Mouse (Mus musculus) thymus, postnatal 10 days (tissue): ENCODE data around the gene Nme4.
"Not testable (repeated sequence)": the region's sequence is repeated elsewhere in the genome, so short reads cannot be mapped to it uniquely, and the experiment has no call there.

Experiments
- DNase-seq, 2 experiments: peaks; one replicate each; pipeline ENCODE4 v3.0.0; 2021; ENCODE audit warnings: low spot score in 2 of 2

Nme4 gene

DNA sequence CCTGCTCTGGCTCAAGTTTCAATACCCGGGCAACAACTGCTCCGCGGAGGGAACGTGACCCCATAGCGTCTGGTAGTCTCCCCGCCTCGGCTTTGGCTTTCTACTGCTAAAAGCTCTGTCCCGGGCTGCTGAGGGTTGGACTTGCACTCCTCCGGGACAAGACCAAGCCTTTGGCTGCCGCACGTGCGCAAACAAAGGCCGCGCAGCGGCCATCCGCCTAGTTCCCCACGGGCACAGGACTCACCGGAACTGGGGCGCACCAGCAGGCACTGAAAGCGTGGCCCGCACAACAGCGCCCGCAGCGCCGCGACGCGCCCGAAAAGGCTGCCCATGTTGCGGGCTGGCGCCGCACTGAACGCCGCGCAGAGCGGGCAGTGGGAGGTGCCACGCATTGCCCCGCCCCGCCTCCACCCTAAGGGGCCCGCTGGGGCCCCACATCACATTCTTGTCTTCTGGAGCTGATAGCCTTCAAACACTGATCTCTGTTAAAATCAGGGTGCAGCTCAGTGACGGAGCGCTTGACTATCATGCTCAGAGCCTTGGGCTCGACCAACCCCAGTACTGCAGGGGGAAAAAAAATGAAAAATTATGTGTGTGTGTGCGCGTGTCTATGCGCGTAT is at the start of gene Nme4:
TSS of gene Nme4 (minus strand) at position 482 of the 620 bp plus-strand sequence.
- DNase-seq: peak; percentile 22 to 41

DNA sequence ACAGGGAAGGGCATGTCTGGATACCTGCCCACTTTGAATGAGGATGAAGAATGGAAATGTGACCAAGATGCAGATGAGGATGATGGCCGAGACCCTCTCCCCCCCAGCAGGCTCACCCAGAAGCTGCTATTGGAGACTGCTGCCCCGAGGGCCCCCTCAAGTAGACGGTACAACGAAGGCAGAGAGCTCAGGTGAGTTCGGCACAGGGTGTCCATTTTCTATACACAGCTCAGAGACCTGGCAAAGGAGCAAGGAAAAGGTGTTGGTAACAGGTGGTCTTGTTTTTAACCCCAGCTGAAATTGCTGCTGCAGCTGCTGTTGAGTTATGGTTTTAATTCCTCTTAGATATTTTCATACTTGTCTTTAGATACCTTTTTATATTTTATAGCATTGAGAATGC is 48.0 kb upstream of the Nme4 start:
- DNase-seq: no peak

DNA sequence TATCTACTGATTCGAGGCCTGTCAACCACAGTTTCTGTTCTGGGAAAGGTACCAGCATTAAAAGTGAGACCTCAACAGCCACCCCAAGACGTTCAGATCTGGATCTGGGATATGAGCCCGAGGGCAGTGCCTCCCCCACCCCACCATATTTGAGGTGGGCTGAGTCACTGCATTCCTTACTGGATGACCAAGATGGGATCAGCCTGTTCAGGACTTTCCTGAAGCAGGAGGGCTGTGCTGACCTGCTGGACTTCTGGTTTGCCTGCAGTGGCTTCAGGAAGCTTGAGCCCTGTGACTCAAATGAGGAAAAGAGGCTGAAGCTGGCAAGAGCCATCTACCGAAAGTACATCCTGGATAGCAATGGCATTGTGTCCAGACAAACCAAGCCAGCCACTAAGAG is 47.4 kb upstream of the Nme4 start:
- DNase-seq: no peak

DNA sequence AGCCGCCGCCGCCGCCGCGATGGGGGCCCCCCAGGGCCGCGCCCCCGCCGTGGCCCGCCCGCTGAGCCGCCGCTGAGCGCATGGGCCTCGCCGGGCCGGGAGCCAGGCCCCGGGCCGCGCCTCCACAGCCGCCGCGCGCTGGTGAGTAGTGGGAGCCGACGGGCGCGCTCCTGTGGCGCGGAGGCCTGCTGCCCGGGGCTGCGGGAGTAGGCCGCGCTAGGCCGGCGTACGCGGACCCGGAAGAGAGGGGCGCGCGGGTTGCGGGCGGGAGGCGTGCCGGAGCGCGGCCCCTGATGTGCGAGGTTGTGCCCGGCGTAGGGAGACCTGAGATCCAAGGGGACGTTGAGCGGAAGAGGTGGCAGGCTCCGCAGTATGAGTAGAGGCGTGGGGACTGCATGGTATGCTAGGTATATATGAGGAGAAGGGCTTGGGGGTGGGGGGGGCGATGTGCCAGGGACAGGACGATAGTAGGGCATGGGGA is 43.5 kb upstream of the Nme4 start:
- DNase-seq: peak; percentile 48 to 56

DNA sequence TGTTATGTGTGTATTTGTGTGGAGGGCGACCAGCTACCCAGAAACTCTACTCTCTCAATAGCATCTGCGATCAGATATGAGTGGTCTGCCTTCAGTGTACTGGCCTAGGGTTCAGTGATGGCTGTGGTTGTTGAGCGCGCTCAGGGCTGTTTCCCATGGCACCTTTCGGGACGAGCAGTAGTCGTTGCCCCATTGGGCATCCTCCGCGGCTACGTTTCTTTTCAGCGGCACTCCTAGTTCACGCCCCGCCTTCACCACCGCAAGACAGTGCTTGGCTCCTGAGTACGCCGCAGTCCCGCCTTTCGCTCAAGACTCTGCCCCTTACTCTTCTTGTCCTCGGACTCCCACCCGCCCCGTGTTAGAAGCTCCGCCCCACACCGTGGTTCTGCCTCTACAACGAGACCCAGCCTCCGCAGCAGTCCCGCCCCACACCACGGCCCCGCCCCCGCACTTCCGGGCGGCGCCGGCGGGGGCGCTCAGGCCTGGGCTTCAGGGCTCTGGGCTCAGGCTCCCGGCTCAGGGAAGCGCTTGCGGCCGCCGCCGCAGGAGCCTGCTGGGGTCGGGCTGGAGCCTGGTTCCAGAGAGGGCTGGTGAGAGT is 42.9 kb upstream of the Nme4 start, which contains the start of gene Axin1:
TSS of gene Axin1 (plus strand) at position 450 of the 598 bp plus-strand sequence.
- DNase-seq: peak; percentile 94 to 98

DNA sequence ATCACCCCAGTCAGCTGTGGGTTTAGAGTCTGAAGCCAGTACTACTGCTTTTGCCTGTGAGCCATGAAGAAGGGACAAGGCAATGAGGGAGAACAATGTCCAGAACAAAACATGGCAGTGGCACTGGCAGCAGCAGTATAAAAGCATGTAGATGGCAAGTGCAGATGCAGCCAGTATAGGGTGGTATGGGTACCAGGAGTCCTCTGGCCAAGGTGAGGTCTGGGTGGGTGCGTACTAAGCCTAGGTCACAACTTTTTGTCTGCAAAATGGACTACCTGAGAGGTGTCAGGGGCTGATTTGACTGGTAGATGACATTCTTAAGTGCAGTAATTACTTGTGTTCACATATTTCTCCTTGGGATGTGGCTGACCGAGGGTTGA is 42.3 kb upstream of the Nme4 start:
- DNase-seq: no peak

DNA sequence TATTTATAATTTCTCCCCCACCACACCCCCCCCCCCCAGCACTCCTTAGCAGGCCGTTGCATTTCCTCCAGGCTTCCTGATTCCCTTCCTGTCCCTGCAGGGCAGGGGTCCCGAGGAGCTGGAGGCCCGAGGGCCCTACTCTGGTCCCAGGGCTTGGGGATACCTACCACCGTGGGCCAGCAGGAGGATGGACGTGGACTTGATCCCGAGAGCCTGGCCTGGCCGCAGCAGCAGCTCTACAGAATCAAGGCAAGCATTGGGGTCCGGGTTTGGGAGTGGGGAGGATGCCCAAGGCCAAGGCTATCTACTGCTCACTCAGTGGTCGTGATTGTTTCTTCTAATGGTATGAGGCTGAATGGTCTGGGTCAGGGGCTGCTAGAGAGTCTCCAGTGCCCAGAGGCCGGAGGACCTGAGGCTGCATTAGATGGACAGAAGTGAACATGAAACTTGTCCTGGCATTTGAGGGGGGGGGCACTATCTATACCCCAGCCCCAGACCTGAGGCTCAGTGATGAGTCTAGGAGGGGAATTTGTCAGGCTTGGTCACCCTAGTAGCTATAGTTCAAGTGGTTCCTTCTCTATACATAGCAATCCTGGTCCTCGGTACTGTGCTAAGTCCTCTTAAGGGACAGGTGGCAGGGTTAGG is 41.8 kb upstream of the Nme4 start:
- DNase-seq: no peak

DNA sequence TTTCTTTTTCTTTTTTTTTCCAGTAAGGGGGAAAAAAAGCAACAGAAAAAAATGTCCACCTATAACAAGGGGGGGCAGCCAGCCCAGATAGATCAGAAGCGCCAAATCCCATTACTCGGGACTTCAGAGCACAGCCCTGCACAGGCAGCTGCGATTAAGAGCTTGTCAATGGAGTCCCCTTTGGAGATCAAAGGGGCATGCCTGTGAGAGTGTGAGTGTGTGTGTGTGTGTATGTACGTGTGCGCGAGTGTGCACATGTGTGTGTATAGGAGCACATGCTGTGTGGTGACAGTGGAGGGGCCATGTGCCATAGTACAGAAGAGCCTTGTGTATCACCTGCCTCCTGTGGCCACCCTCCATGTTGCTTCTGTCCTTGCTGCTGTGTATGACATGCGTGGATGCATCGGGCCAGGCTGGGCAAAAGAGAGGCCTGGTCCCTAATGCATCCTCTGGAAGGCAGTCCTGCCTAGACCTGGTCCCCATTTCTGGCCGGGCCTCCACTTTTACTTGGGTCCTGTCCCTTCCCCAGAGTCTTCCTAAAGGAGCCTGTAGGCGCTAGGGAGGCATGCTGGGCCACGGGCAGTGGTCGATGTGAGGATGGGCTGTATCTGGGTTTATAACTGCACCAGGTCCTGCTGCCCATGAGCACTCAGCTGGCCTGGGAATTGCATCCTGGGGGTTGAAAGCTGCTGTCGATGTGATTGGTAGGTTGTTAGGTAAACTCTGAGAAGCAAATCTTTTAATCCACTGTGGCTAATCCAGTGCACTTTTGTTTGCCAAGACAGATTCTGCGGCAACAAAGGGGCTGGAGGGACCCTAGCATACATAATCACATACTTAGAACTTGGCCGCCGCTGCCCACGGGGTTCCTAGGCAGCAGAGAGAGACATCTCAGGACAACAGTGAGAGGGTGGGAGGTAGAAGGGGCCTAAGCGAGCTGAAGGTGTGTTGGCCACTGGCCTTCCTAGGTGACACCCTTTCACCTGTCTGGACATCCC is 36.8 kb upstream of the Nme4 start:
- no peak for DNase-seq

DNA sequence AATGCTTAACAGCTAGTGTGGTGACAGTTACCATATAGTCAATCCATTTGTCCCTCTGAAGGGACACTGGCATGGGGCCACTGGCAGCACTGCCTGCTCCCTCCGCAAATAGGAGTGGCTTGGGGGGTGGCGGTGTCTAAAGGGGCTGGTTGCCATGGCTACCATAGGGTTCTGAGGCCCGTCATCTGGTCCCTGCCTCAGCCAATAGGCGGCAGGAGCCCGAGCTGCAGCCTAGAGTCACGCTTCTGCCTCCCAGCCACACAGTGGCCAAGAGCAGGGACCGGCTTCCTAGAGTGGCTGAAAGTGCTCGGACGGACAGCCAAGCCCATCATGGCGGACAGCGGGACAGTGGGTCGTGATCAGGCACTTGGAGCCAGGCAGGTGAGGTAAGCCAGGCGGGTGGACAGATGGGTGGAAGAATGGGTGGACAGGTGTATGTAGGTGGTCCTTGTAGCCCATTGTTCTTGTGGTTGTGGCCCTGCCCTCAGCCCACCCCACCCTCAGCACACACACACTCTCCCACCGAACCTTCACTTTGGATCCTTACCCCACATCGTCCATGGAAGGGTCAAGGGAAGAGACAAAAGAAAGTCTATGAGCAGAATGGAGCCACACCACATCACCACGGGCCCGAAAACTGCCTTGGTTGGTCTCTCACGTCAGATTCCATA is 35.8 kb upstream of the Nme4 start:
- DNase-seq: no peak

DNA sequence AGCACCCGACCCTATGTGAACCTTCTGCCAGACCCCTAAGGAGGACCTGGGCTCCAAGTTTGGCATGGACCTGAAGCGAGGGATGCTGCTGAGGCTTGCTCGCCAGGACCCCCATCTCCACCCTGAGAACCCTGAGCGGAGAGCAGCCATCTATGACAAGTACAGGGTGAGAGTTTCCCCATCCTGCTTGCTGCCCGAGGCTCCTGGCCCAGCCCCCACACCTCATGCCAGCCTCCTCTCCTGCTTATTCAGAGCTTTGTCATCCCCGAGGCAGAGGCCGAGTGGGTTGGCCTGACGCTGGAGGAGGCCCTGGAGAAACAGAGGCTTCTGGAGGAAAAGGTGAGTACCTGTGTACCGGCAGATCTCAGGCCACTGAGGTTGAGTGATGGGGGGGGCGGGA is 29.8 kb upstream of the Nme4 start:
- DNase-seq: no peak

DNA sequence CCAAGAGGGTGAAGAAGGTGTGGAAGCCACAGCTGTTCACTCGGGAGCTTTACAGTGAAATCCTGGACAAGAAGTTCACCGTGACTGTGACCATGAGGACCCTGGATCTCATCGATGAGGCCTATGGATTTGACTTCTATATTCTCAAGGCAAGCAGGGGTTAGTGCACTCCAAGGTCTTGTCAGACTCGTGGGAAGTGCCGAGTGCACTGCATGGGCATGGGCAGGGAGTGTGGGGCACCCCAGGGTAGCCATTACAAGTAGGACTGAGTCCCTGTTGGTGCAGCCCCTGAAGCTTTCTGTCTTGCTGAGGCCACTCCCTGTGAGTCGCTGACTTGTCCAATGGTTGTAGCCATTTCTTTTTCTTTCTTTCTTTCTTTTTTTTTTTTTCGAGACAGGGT is 29.2 kb upstream of the Nme4 start:
- no peak for DNase-seq

DNA sequence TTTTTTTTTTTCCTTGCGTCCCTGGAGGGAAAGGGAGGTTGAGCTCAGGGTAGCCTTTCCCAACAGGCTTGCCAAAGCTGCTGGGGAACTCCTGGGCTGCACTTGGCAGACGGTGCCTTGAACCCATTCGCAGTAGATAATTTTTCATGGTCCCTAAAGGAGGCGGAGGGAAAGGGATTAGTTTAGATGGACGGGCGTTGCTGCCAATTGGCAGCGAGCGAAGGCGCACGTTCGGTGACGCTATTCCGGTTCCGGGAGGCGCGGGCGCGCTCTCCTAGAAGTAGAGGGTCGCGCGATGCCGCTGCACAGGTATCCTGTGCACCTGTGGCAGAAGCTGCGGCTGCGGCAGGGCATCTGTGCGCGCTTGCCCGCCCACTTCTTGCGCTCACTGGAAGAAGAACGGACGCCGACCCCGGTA is 27.9 kb upstream of the Nme4 start, which contains the start of gene Mrpl28:
TSS of gene Mrpl28 (plus strand) at position 234 of the 418 bp plus-strand sequence.
- DNase-seq: peak; percentile 86 to 93

DNA sequence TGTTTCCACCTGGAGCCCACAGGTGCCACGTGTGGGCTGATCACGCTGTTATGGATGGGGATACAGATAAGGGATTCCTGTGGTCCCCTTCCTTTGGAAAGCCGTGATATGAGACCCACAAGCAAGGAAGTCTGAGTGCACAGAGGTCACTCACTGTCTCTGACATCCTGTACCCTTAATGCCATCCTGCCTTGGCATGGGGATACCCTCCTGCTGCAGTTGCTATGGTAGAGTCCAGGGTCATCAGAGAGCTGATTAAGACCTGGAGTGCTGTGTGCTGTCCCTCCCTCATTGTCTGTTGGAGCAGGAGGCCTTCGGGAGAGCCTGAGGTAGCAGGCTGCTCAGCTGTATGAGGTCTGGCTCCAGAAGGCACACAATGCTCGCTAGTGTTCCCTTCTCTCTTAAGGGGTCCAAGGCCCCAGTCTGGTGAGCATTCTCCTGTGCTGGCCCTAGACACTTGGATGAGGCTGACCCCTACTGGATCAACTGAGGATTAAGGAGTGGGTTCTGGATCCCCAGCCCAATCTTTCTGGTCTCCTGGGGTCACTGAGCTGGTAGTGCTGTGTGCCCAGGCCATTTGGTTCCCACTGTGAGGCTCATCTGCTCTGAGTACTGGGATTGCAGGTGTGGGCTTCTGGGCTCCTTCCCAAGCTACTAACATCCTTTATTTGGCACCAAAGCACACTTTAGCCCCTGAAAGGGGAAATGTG is 27.2 kb upstream of the Nme4 start:
- no peak for DNase-seq

DNA sequence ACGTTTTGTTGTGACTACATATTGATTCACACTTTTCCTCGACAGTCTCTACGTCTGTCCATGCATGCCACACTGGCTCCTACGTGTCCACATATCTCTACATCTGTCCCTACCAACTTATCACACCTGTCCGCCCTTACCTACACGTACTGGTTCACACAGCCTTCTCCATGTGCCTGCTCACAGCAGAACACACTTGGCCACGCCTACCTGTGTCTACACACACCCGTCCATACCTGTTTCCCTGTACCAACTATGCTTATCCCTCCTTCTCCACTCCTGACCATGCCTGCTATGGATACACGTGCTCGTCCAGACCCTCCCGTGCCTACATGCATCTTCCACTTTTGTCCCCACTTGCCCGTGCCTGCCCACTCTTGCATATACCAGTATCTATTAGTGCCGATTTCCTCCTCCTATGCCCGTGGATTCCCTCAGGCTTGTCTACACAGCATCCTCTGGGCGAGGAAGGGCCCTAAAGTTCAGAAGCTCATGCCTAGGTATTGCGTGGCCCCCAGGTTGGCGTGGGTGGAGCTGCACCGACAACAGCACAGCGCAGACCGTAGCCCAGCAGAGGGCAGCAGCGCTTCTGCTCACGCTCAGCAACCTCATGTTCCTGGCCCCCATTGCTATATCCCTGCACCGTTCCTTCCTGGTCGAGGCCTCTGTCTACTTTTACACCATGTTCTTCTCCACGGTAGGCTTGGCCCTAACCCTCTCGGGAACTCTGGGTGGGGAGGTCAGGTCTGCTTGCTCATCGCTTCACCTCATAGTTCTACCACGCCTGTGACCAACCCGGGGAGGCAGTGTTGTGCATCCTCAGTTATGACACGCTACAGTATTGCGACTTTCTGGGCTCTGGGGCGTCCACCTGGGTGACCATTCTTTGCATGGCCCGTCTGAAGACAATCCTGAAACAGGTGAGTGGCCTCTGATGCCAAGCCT is 24.6 kb upstream of the Nme4 start:
- DNase-seq: peak in 1 of 2 experiments; percentile 71

DNA sequence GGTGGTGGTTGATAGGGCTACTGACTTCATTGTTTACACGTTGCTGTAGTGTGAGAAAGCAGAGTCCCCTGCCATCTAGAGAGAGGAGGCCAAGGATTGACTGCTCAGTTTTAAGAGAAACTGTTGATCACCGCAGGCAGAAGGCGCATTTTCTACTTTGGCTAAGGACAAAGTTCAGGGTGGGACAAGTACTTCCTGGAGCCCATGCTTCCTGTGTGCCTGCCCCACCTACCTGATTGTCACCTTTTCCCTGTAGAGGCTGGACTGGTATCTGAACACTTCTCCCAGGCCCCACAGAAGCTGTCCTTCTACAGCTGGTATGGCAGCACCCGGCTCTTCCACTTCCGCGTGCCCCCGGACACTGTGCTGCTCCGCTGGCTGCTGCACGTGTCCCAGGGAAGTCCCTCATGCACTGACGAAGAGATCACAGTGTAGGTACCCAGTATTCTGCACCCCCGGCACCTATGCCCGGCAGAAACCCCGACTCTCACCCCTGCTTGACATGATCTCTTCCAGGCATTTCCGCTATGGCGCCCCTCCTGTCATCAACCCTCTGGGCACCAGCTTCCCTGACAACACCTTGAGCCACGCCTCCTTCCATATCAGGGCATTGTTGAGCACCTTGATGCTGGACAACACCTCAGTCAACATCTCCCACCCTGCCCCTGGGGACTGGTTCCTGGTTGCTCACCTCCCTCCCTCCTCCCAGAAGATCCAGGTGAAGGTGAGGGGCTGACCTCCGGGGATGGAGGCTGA is 21.3 kb upstream of the Nme4 start:
- DNase-seq: no peak

DNA sequence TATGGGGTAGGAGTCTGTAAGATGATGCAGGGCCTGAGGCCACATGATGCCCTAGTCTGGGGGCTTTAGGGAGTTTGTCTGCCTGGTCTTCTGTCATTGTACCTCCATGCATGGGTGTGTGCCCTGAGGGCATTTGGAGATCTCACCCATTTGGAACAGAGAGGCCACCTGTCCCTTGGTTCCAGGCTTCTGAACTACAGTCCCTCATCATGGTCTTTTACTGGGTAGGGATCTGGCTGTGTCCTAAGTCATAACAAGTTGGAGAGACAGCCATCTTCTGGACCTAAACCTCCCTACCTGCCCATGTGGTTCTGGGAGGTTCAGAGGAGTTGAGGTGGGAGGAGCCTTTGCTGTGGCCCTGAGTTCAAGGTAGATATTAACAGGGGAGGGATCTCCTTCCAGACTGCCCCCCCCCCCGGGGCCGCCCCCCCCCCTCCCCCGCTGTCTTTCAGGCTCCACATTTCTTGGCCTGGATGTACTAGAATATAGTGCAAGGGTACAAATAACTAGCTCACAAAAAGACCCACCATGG is 20.6 kb upstream of the Nme4 start:
- DNase-seq: no peak

DNA sequence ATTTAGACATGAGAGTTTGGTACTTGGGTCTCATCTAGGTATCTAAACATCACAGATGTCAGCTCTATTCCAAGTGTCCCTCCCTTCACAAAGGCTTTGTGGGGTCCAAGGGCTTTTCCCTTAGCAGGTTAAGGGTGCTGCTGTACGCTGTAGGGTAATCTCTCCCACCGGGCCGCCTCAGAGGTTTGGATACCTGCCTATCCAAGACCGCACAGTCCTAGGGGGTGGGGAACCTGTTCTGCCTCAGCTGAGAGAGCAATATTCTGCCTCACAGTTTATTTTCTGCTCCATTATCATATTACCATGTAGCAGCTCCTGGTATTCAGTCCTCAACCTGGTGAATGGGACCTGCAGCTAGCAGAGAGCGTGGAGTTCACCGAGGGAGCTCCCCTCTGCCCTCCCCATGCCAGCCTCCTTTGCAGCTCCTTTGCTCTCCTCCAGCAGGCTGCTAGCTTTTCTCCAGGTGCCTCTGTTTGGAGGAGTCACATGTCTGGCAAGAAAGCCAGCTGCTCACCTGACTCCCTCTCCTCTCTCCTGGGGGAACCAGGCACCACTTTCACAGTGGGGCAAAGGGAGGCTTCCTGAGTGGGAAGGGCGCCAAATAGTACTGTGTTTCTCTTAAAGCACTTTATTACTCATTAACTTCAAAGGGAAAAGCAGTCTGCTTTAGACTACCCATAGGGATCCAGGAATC is 19.9 kb upstream of the Nme4 start:
- DNase-seq: no peak

DNA sequence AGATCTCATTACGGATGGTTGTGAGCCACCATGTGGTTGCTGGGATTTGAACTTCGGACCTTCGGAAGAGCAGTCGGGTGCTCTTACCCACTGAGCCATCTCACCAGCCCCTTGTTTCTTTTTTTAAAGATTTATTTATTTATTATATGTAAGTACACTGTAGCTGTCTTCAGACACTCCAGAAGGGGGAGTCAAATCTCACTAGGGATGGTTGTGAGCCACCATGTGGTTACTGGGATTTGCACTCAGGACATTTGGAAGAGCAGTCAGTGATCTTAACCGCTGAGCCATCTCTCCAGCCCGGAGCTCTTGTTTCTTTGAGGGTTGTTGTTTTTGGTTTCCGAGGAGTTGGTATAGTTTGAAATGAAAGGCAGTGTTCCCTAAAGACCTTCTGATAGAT is 19.1 kb upstream of the Nme4 start:
- not testable (repeated sequence) for DNase-seq
